Mouse (Mus musculus) midbrain, embryonic 14.5 days (tissue): ENCODE measurements around the gene Gm17387. TPM values are rescaled to one million over a fixed set of nuclear protein-coding genes. Genes with fewer than 3 reads are reported as not detected.

Source experiments
- ATAC-seq: fragments of 200-750 bp; cut with Nextera tagmentation; 2 replicates; pipeline ENCODE4 v1.8.0; 2017; ENCODE audit warnings: moderate number of reproducible peaks, moderate library complexity; ENCODE audit not compliant: low FRiP score, low TSS enrichment
- DNase-seq: peaks from one replicate; pipeline ENCODE4 v3.0.0-alpha.2; 2015
- H3K27ac ChIP-seq: fragments of 300-500 bp; sonication (generic); replicated peaks from 2 replicates; pipeline ENCODE4 v1.5.1; 2014; ENCODE audit warnings: mild to moderate bottlenecking, low read depth, low read length, moderate library complexity
- H3K27me3 ChIP-seq: fragments of 300-500 bp; sonication (generic); 2 replicates; pipeline ENCODE4 v1.6.1; 2014; ENCODE audit warnings: low read length, control low read depth, mixed read lengths; ENCODE audit not compliant: control insufficient read depth, insufficient read depth
- H3K36me3 ChIP-seq: fragments of 300-500 bp; sonication (generic); 2 replicates; pipeline ENCODE4 v1.6.1; 2014; ENCODE audit warnings: low read length, control low read depth; ENCODE audit not compliant: control insufficient read depth, insufficient read depth
- H3K4me1 ChIP-seq: fragments of 300-500 bp; sonication (generic); 2 replicates; pipeline ENCODE4 v1.6.1; 2014; ENCODE audit warnings: mild to moderate bottlenecking, antibody characterized with exemption, low read length, control low read depth; ENCODE audit not compliant: control insufficient read depth, insufficient read depth
- H3K4me2 ChIP-seq: fragments of 300-500 bp; sonication (generic); 2 replicates; pipeline ENCODE4 v1.6.1; 2014; ENCODE audit warnings: mild to moderate bottlenecking, low read length, moderate library complexity
- H3K4me3 ChIP-seq: fragments of 300-500 bp; sonication (generic); replicated peaks from 2 replicates; pipeline ENCODE4 v1.5.1; 2014; ENCODE audit warnings: low read depth, low read length
- H3K9ac ChIP-seq: fragments of 300-500 bp; sonication (generic); replicated peaks from 2 replicates; pipeline ENCODE4 v1.6.1; 2014; ENCODE audit warnings: mild to moderate bottlenecking, low read length, moderate library complexity
- H3K9me3 ChIP-seq: fragments of 300-500 bp; sonication (generic); 2 replicates; pipeline ENCODE4 v1.6.1; 2016; ENCODE audit warnings: low read length, control low read depth, mixed read lengths; ENCODE audit not compliant: control insufficient read depth
- WGBS: fragments of 180-500 bp; shearing (Covaris S2); extraction: QIAGEN DNeasy Blood & Tissue Kit; methylation state at CpG from one replicate; pipeline ENCODE4 v1.1.7; 2014; 5-methylcytosine and 5-hydroxymethylcytosine counted together
- polyA plus RNA-seq: library from polyadenylated mRNA; unstranded; fragments of >200 nt; fragmentation: Nextera tagmentation; extraction: Ambion mirVana; gene quantifications from 2 replicates; pipeline ENCODE4 v1.2.1, GENCODE M21; 2014

Gm17387 gene
- polyA plus RNA-seq, 1 experiment from 2014 or later: not detected

DNA sequence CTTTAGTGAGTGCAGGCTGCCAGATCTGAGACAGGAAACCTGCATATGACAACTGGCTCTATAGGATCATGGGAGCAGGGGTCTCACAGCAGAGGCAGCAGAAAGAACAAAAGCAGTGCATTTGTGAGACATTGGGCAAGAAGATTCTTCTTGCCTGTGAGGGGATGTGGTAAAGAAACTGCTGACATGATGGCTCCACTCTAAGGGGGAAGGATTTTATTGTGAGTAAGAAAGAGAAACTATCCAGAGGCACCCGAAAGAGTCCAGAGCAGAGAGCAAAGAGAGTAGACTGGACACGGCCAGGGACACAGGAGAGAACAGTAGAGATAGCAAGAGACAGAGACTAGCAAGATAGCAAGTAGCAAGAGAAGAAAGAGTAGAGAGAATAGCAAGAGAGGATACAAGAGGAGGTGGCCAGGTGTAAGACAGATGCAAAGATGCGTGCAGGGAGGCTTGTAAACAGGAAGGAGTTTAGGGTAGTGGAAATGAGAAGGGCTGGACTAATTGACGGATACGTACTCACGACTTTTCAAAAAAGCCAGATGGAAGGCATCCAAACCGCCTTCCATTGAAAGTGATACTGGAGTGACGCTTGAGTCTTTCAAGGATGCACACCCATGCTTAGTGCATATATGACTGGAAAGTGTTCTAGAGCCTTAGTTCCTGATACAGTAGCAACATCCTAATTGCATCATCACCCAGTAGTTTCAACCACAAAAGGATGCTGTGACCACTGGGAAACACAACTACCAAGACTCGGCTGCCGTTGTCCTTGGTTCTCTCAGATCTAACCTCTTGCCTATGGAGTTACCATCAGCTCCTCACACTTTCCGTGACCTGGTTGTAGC is 29.9 kb upstream of the Gm17387 start:
- Histone ChIP-seq H3K4me1 (no peaks in the 10 kb centered on the region), H3K36me3 (no peaks in the 10 kb centered on the region), H3K27me3 (no peaks in the 10 kb centered on the region), H3K27ac (no peak overlapping the region), H3K4me3 (no peak overlapping the region), H3K9ac (no peak overlapping the region), H3K4me2 (no peak overlapping the region), H3K9me3 (no peaks in the 10 kb centered on the region)
- 91% methylated on average over 11 of the region's 11 CpGs for WGBS
- DNase-seq: no peak
- no peak for ATAC-seq

- no peaks in the 10 kb centered on the region for H3K4me1 ChIP-seq
- ATAC-seq (no peak), DNase-seq (no peak)
- H3K27ac ChIP-seq: no peak overlapping the region
- H3K27me3 ChIP-seq: no peaks in the 10 kb centered on the region
- no peaks in the 10 kb centered on the region for H3K36me3 ChIP-seq
- H3K9me3 ChIP-seq: no peaks in the 10 kb centered on the region
- no peak overlapping the region for H3K4me2 ChIP-seq
- no peak overlapping the region for H3K9ac ChIP-seq
- 69% methylated on average over 15 of the region's 15 CpGs for WGBS
- no peak overlapping the region for H3K4me3 ChIP-seq
These were observed 27.8 kb upstream of the Gm17387 start for GRCm38 (mm10) chr7:141000881-141001708.

DNA sequence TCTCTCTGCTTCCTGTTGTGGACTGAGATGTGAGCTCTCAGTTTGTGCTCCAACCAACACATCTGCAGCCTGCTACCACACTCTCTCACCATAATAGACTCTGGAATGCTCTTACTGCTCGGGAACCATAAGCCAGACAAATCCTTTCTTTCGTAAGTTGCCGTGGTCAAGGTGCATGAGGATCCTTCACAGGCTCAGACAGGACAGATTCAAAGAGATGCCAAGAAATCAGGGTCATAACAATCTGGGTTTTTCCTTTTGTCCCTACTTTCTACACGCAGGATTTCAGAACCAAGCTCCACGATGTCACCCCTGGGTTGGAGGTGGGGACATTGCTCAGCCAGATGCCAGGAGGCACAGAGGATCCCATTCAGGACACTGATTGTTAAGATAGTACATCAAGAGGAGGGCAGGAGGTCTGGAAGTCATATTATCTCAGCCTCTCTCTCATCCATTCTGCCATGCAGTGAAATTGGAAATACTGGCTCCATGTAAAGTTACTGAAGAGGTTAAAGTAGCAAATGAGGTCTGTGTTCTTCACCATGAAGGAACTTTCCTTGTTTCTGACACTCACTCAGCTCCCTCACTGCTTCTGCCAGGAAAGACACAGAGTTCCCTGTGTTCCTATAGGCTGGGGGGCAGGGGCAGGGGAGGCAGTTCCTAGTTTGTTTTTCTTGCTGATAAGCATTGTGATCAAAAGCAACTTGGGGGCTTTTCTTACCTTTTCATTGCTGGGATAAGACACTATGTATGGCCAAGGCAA is 25.5 kb upstream of the Gm17387 start:
- DNase-seq (no peak), ATAC-seq (no peak)
- no peaks in the 10 kb centered on the region for H3K9me3 ChIP-seq
- 0 out of 2 replicates have a peak, but pooled peaks cover 2% of the 10 kb centered on the region for H3K4me1 ChIP-seq
- 87% methylated on average over 5 of the region's 5 CpGs for WGBS
- H3K36me3 ChIP-seq: no peaks in the 10 kb centered on the region
- no peak overlapping the region for H3K4me2 ChIP-seq
- H3K27me3 ChIP-seq: no peaks in the 10 kb centered on the region
- no peak overlapping the region for H3K9ac ChIP-seq
- no peak overlapping the region for H3K4me3 ChIP-seq
- H3K27ac ChIP-seq: no peak overlapping the region

DNA sequence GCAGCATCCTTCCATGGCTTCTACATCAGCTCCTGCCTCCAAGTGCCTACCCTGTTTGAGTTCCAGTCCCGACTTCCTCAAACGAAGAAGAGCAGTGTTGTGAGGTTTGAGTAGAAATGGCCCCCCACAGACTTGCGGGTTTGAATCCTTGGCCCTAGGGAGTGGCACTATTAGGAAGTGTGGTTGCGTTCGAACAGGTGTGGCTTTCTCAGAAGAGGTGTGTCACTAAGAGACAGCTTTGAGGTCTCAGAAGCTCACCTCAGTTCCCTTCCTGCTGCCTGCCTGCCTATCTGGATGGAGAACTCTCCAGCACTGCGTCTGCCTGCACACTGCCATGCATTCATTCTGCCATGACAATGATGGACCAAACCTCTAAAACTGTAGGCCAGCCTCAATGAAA is 22.5 kb upstream of the Gm17387 start:
- Histone ChIP-seq H3K27me3 (no peaks in the 10 kb centered on the region), H3K4me3 (no peak overlapping the region), H3K9ac (no peak overlapping the region), H3K27ac (no peak overlapping the region), H3K36me3 (no peaks in the 10 kb centered on the region), H3K4me2 (no peak overlapping the region), H3K9me3 (no peaks in the 10 kb centered on the region), H3K4me1 (0 out of 2 replicates have a peak, but pooled peaks cover 7% of the 10 kb centered on the region)
- DNase-seq: no peak
- ATAC-seq: no peak
- 94% methylated on average over 6 of the region's 6 CpGs for WGBS

- Histone ChIP-seq H3K4me2 (no peak overlapping the region), H3K36me3 (no peaks in the 10 kb centered on the region)
- WGBS: 77% methylated on average over 5 of the region's 5 CpGs
These were observed 22.0 kb upstream of the Gm17387 start for GRCm38 (mm10) chr7:141006914-141007313.

GRCm38 (mm10) chr7:141008312-141008761 is 20.6 kb upstream of the Gm17387 start:
- H3K27me3 ChIP-seq: no peaks in the 10 kb centered on the region
- H3K4me3 ChIP-seq: no peak overlapping the region
- H3K4me2 ChIP-seq: no peak overlapping the region
- 0 out of 2 replicates have a peak, but pooled peaks cover 7% of the 10 kb centered on the region for H3K4me1 ChIP-seq
- WGBS: 8% methylated on average over 7 of the region's 7 CpGs
- H3K27ac ChIP-seq: no peak overlapping the region
- ATAC-seq: no peak
- H3K9ac ChIP-seq: no peak overlapping the region
- DNase-seq: peak; percentile 4
- no peaks in the 10 kb centered on the region for H3K9me3 ChIP-seq
- no peaks in the 10 kb centered on the region for H3K36me3 ChIP-seq

More at GRCm38 (mm10) chr7:141006914-141007313, 22.0 kb upstream of the Gm17387 start:
- no peaks in the 10 kb centered on the region for H3K27me3 ChIP-seq
- ATAC-seq (no peak), DNase-seq (peak; percentile 6)
- no peak overlapping the region for H3K27ac ChIP-seq
- H3K4me1 ChIP-seq: 0 out of 2 replicates have a peak, but pooled peaks cover 7% of the 10 kb centered on the region
- H3K9ac ChIP-seq: no peak overlapping the region
- no peak overlapping the region for H3K4me3 ChIP-seq
- no peaks in the 10 kb centered on the region for H3K9me3 ChIP-seq

DNA sequence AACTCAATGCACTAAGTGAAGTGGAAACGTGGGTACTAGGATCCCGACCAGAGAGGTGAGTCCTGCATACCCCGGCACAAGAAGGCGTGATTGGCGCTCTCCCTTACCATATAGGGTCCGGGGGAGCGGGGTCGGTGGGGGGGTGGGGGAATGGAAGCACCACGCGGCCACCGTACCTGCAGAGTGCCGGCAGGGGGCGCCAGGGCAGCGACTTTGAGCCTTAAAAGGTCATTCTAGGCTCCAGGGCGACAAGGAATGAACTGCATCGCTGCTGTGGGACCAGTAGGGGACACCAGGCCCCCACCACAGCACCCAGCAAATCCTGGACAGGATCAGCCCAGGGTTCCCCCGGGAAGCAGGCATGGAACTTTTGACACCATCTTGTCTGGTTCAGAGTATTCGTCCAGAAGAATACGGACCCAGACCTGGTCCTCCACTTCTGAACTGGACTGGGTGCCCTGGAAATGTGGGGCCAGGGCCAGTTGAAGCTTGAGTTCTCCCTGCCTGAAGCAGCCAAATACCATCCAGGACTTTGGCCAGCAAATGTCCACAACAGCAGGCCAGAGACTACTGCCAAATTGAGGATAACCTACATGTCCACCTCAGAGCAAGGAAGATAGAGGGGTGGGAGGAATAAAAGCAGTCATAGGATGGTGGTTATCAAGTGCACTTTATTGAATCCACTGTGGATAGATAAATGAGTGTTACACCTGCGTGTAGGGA is 19.8 kb upstream of the Gm17387 start:
- no peak overlapping the region for H3K27ac ChIP-seq
- H3K4me2 ChIP-seq: peak overlapping the region; percentile 21; the same call in 1 of the 2 replicates
- 0 out of 2 replicates have a peak, but pooled peaks cover 7% of the 10 kb centered on the region for H3K4me1 ChIP-seq
- 7% methylated on average over 20 of the region's 20 CpGs for WGBS
- no peak overlapping the region for H3K9ac ChIP-seq
- no peak overlapping the region for H3K4me3 ChIP-seq
- H3K36me3 ChIP-seq: no peaks in the 10 kb centered on the region
- no peaks in the 10 kb centered on the region for H3K27me3 ChIP-seq
- H3K9me3 ChIP-seq: no peaks in the 10 kb centered on the region
- ATAC-seq (no peak), DNase-seq (peak; percentile 69)

- Histone ChIP-seq H3K9ac (no peak overlapping the region), H3K36me3 (no peaks in the 10 kb centered on the region), H3K27ac (no peak overlapping the region), H3K4me3 (no peak overlapping the region), H3K4me1 (0 out of 2 replicates have a peak, but pooled peaks cover 7% of the 10 kb centered on the region), H3K9me3 (no peaks in the 10 kb centered on the region), H3K4me2 (no peak overlapping the region), H3K27me3 (no peaks in the 10 kb centered on the region)
- ATAC-seq (no peak), DNase-seq (no peak)
- 88% methylated on average over 9 of the region's 9 CpGs for WGBS
These were observed 19.3 kb upstream of the Gm17387 start for GRCm38 (mm10) chr7:141009665-141010064.
